Mouse (Mus musculus): Measurements from ENCODE around the gene Ubr1. TPM values are rescaled to one million over a fixed set of nuclear protein-coding genes. Genes with fewer than 3 reads are reported as not detected.
"Not testable (repeated sequence)": the region's sequence is repeated elsewhere in the genome, so short reads cannot be mapped to it uniquely, and the experiment has no call there.

Gene Ubr1
- polyA plus RNA-seq, 1 experiment from 2014 or later: 18.3 TPM

- H3K9ac ChIP-seq: no peak overlapping the region
- ATAC-seq: peak; percentile 65; the same call in 1 of the 2 replicates
- H3K4me3 ChIP-seq: no peak overlapping the region
- H3K4me1 ChIP-seq: peaks cover 9% of the 10 kb centered on the region
- H3K36me3 ChIP-seq: no peaks in the 10 kb centered on the region
- no peaks in the 10 kb centered on the region for H3K27me3 ChIP-seq (replicated peaks)
- WGBS (ENCODE audit: insufficient replicate concordance): 62% methylated on average over 8 of the region's 8 CpGs
- no peaks in the 10 kb centered on the region for H3K9me3 ChIP-seq (replicated peaks)
- H3K4me2 ChIP-seq: no peak overlapping the region
- no peak overlapping the region for H3K27ac ChIP-seq
Measured at GRCm38 (mm10) chr2:120998863-120999262, 28.3 kb upstream of the Ubr1 start.

GRCm38 (mm10) chr2:120996607-120997006 is 26.1 kb upstream of the Ubr1 start:
- not testable (repeated sequence) for H3K4me3 ChIP-seq; H3K9ac ChIP-seq; H3K4me2 ChIP-seq; H3K4me1 ChIP-seq; H3K9me3 ChIP-seq (replicated peaks); H3K27ac ChIP-seq; H3K36me3 ChIP-seq; H3K27me3 ChIP-seq (replicated peaks); ATAC-seq
- 46% methylated on average over 1 of the region's 1 CpGs for WGBS (ENCODE audit: insufficient replicate concordance)

GRCm38 (mm10) chr2:120991196-120991595 is 20.7 kb upstream of the Ubr1 start:
- no peak for ATAC-seq
- Histone ChIP-seq H3K4me3 (no peak overlapping the region), H3K27ac (no peak overlapping the region), H3K4me1 (peaks cover 6% of the 10 kb centered on the region; the same call in 1 of the 2 replicates), H3K9me3 (replicated peaks) (no peaks in the 10 kb centered on the region), H3K27me3 (replicated peaks) (no peaks in the 10 kb centered on the region), H3K9ac (no peak overlapping the region), H3K36me3 (no peaks in the 10 kb centered on the region), H3K4me2 (no peak overlapping the region)
- WGBS (ENCODE audit: insufficient replicate concordance): 71% methylated on average over 4 of the region's 4 CpGs

GRCm38 (mm10) chr2:120985241-120985640 is 14.7 kb upstream of the Ubr1 start:
- H3K4me1 ChIP-seq: no peaks in the 10 kb centered on the region
- no peaks in the 10 kb centered on the region for H3K27me3 ChIP-seq (replicated peaks)
- H3K4me3 ChIP-seq: no peak overlapping the region
- H3K9ac ChIP-seq: no peak overlapping the region
- ATAC-seq: no peak
- no peaks in the 10 kb centered on the region for H3K9me3 ChIP-seq (replicated peaks)
- H3K36me3 ChIP-seq: no peaks in the 10 kb centered on the region
- 83% methylated on average over 1 of the region's 1 CpGs for WGBS (ENCODE audit: insufficient replicate concordance)
- no peak overlapping the region for H3K27ac ChIP-seq
- no peak overlapping the region for H3K4me2 ChIP-seq

GRCm38 (mm10) chr2:120983611-120984010 is 13.1 kb upstream of the Ubr1 start:
- Histone ChIP-seq H3K36me3 (no peaks in the 10 kb centered on the region), H3K27me3 (replicated peaks) (no peaks in the 10 kb centered on the region), H3K4me3 (no peak overlapping the region), H3K4me2 (no peak overlapping the region), H3K27ac (no peak overlapping the region), H3K9me3 (replicated peaks) (no peaks in the 10 kb centered on the region), H3K9ac (no peak overlapping the region), H3K4me1 (no peaks in the 10 kb centered on the region; the same call in 1 of the 2 replicates)
- ATAC-seq: no peak
- WGBS (ENCODE audit: insufficient replicate concordance): 58% methylated on average over 2 of the region's 2 CpGs

GRCm38 (mm10) chr2:120980861-120981260 is 10.3 kb upstream of the Ubr1 start:
- H3K27ac ChIP-seq: no peak overlapping the region
- H3K9me3 ChIP-seq (replicated peaks): no peaks in the 10 kb centered on the region
- no peak overlapping the region for H3K4me3 ChIP-seq
- no peak for ATAC-seq
- H3K9ac ChIP-seq: no peak overlapping the region
- no peaks in the 10 kb centered on the region for H3K36me3 ChIP-seq
- 54% methylated on average over 2 of the region's 2 CpGs for WGBS (ENCODE audit: insufficient replicate concordance)
- H3K4me2 ChIP-seq: no peak overlapping the region
- peaks cover 20% of the 10 kb centered on the region for H3K4me1 ChIP-seq
- no peaks in the 10 kb centered on the region for H3K27me3 ChIP-seq (replicated peaks)

GRCm38 (mm10) chr2:120979819-120980218 is 9.3 kb upstream of the Ubr1 start:
- H3K9ac ChIP-seq: no peak overlapping the region
- H3K27ac ChIP-seq: no peak overlapping the region
- peaks cover 24% of the 10 kb centered on the region for H3K4me1 ChIP-seq
- no peaks in the 10 kb centered on the region for H3K36me3 ChIP-seq
- no peak for ATAC-seq
- no peak overlapping the region for H3K4me3 ChIP-seq
- no peaks in the 10 kb centered on the region for H3K27me3 ChIP-seq (replicated peaks)
- WGBS (ENCODE audit: insufficient replicate concordance): 72% methylated on average over 1 of the region's 1 CpGs
- no peak overlapping the region for H3K4me2 ChIP-seq
- H3K9me3 ChIP-seq (replicated peaks): no peaks in the 10 kb centered on the region

GRCm38 (mm10) chr2:120978693-120979037 is 8.2 kb upstream of the Ubr1 start:
- WGBS (ENCODE audit: insufficient replicate concordance): 58% methylated on average over 2 of the region's 2 CpGs
- H3K9ac ChIP-seq: no peak overlapping the region
- H3K36me3 ChIP-seq: no peaks in the 10 kb centered on the region
- H3K4me1 ChIP-seq: peaks cover 30% of the 10 kb centered on the region
- H3K27me3 ChIP-seq (replicated peaks): no peaks in the 10 kb centered on the region
- peak overlapping the region; percentile 98; the same call in 1 of the 2 replicates for H3K27ac ChIP-seq
- ATAC-seq: no peak
- no peak overlapping the region for H3K4me2 ChIP-seq
- no peak overlapping the region for H3K4me3 ChIP-seq
- H3K9me3 ChIP-seq (replicated peaks): no peaks in the 10 kb centered on the region

- Histone ChIP-seq H3K36me3 (no peaks in the 10 kb centered on the region), H3K9me3 (replicated peaks) (no peaks in the 10 kb centered on the region), H3K4me1 (peaks cover 36% of the 10 kb centered on the region), H3K27ac (peak overlapping the region; percentile 98), H3K4me2 (peak overlapping the region; percentile 87), H3K9ac (peak overlapping the region; percentile 92), H3K27me3 (replicated peaks) (no peaks in the 10 kb centered on the region), H3K4me3 (peak overlapping the region; percentile 80)
- 79% methylated on average over 8 of the region's 8 CpGs for WGBS (ENCODE audit: insufficient replicate concordance)
- ATAC-seq: no peak
Measured at GRCm38 (mm10) chr2:120977926-120978692, 7.6 kb upstream of the Ubr1 start.

- peak; percentile 84 for ATAC-seq
- peak within 1 kb of the TSS; percentile 87 for H3K4me2 ChIP-seq
- WGBS (ENCODE audit: insufficient replicate concordance): 1% methylated on average over 69 of the region's 71 CpGs
Measured at GRCm38 (mm10) chr2:120976990-120977925, 6.7 kb upstream of the Ubr1 start, which contains the start of gene Tmem62. Tmem62 (plus strand) TSS chr2:120977017.

GRCm38 (mm10) chr2:120976308-120976707 is 5.8 kb upstream of the Ubr1 start:
- peak overlapping the region; percentile 87 for H3K4me2 ChIP-seq
- WGBS (ENCODE audit: insufficient replicate concordance): 38% methylated on average over 4 of the region's 4 CpGs
- no peaks in the 10 kb centered on the region for H3K36me3 ChIP-seq
- peak overlapping the region; percentile 92 for H3K9ac ChIP-seq
- ATAC-seq: no peak
- H3K27ac ChIP-seq: peak overlapping the region; percentile 58; the same call in 1 of the 2 replicates
- H3K27me3 ChIP-seq (replicated peaks): no peaks in the 10 kb centered on the region
- H3K4me1 ChIP-seq: peaks cover 50% of the 10 kb centered on the region
- H3K9me3 ChIP-seq (replicated peaks): no peaks in the 10 kb centered on the region
- H3K4me3 ChIP-seq: peak overlapping the region; percentile 80

More at GRCm38 (mm10) chr2:120976990-120977925, 6.7 kb upstream of the Ubr1 start, which contains the start of gene Tmem62:
- Histone ChIP-seq H3K36me3 (no peaks in the 10 kb centered on the region), H3K4me1 (peaks cover 41% of the 10 kb centered on the region), H3K9ac (peak within 1 kb of the TSS; percentile 92), H3K4me3 (peak within 1 kb of the TSS; percentile 80), H3K9me3 (replicated peaks) (no peaks in the 10 kb centered on the region), H3K27me3 (replicated peaks) (no peaks in the 10 kb centered on the region), H3K27ac (peak within 1 kb of the TSS; percentile 98)

- Histone ChIP-seq H3K36me3 (no peaks in the 10 kb centered on the region), H3K9ac (peak overlapping the region; percentile 35), H3K4me3 (peak overlapping the region; percentile 38), H3K4me2 (peak overlapping the region; percentile 70), H3K9me3 (replicated peaks) (no peaks in the 10 kb centered on the region), H3K27me3 (replicated peaks) (no peaks in the 10 kb centered on the region), H3K4me1 (peaks cover 63% of the 10 kb centered on the region), H3K27ac (peak overlapping the region; percentile 64)
- 16% methylated on average over 5 of the region's 5 CpGs for WGBS (ENCODE audit: insufficient replicate concordance)
- ATAC-seq: peak; percentile 20; the same call in 1 of the 2 replicates
Measured at GRCm38 (mm10) chr2:120972964-120973363, 2.4 kb upstream of the Ubr1 start.
